Mouse (Mus musculus): ENCODE measurements around the gene Zmynd11. TPM values are rescaled to one million over a fixed set of nuclear protein-coding genes. Genes with fewer than 3 reads are reported as not detected.
"Not testable (repeated sequence)": the region's sequence is repeated elsewhere in the genome, so short reads cannot be mapped to it uniquely, and the experiment has no call there.

Gene Zmynd11
- polyA plus RNA-seq, 1 experiment, result 11.2 TPM

DNA sequence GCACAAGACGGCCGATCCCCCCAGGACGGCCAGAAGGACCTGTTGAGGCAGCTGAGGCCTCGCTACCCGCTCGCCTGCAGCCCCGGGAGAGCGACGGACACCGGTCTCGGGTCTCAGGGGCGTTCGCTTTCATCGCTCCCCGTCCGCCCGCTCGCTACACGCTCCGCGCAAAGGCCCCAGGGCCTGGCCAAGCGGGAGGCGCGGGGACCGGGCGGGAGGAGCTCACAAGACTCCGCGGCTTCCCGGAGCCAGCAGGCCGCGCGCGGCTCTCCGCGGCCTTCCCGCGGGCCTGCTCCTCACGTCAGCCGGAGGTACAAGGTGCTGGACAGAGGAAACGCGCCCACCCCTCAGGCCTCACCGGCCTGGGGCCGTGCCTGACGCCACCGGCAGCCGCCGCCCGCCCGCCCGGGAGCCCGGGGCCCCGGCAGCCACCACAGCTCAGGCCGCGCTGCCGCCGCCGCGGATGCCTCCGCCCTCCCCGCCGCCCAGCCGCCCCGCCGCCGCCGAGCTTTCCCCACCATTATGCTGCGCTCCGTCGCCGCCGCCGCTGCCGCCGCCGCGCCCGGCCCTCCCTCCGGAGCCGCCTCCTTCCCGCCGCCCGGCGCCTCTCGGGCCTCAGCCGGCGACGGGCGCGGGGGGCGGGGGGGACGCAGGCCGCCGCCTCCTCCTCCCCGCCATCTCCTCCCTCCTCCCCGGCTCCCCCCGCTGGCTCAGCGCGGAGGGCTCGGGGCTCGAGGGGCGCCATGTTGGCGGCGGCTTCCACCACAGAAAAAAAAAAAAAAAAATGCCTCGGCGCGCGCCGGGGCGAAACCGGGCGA lies 1.1 kb downstream of the Zmynd11 start:
- TF ChIP-seq FLI1 (IDR thresholded peaks at IDR 0.05; ENCODE audit: low read length) (no peak), GATA1 (IDR thresholded peaks at IDR 0.05; ENCODE audit: borderline replicate concordance, low read length) (no peak)
- peak overlapping the region; percentile 97 for H3K4me3 ChIP-seq (replicated peaks)
- H3K27me3 ChIP-seq (replicated peaks), result peaks cover 2% of the 10 kb centered on the region
- peaks cover 60% of the 10 kb centered on the region for H3K4me1 ChIP-seq
- no peaks in the 10 kb centered on the region for H3K36me3 ChIP-seq (replicated peaks; ENCODE audit: low read length)
- no peaks in the 10 kb centered on the region for H3K9me3 ChIP-seq

DNA sequence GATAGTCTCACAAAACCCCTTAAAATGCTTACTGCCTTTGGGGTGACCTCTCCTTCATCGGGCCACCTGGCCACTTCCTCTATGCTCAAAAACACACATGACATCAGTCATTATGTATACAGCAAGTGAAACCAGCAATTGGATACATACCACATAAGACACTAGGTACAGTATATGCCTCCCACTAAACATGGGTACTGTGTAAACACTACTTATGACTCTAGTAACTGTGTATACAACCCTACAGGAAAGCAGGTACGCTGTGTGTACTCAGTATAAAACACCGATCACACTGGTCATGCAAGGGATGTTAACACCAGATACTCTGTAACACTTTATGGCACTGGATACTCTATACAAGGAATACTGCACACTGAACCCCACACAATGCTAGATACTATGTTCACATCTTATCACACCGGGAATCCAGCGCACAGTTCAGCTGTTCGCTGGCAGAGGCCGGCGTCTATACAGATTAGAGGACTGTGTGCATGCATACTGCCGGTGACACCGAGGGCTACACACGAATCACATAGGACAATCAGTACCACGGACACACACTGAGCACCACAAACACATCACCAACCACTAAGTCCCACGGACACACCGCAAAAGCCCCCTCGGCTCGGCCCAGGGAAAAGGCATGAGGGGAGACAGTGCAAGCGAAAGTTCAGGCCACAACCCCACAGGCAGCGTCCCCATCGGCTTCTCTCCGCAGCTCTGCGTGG lies 1.9 kb downstream of the Zmynd11 start:
- TF ChIP-seq GATA1 (IDR thresholded peaks at IDR 0.05; ENCODE audit: borderline replicate concordance, low read length) (no peak), FLI1 (IDR thresholded peaks at IDR 0.05; ENCODE audit: low read length) (no peak)
- no peaks in the 10 kb centered on the region for H3K36me3 ChIP-seq (replicated peaks; ENCODE audit: low read length)
- peak overlapping the region; percentile 97 for H3K4me3 ChIP-seq (replicated peaks)
- H3K9me3 ChIP-seq, result no peaks in the 10 kb centered on the region
- peaks cover 65% of the 10 kb centered on the region for H3K4me1 ChIP-seq
- no peaks in the 10 kb centered on the region for H3K27me3 ChIP-seq (replicated peaks)

DNA sequence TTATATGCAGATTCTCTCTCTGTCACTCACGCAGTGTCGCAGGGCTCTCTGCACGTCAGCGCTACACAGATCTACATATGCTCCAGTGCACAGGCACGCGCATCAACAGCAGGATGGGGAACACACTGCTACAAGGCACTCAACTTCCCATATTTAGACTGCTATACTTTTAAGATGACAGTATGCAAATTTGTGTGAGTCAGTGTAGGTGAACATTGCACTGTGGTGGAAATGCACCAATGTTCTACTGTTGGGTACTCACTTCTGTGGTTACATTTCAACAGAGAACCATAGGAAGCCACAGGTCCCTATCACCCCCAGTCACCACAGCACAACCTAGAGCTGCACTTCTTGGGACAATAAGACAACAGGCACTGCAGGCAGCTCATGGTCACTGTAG lies 5.1 kb downstream of the Zmynd11 start:
- TF ChIP-seq FLI1 (IDR thresholded peaks at IDR 0.05; ENCODE audit: low read length) (no peak), GATA1 (IDR thresholded peaks at IDR 0.05; ENCODE audit: borderline replicate concordance, low read length) (no peak; the same call in 2 of the 3 replicates)
- Histone ChIP-seq H3K9me3 (no peaks in the 10 kb centered on the region), H3K4me3 (replicated peaks) (peak overlapping the region; percentile 87), H3K27me3 (replicated peaks) (no peaks in the 10 kb centered on the region), H3K36me3 (replicated peaks; ENCODE audit: low read length) (no peaks in the 10 kb centered on the region), H3K4me1 (peaks cover 67% of the 10 kb centered on the region)

DNA sequence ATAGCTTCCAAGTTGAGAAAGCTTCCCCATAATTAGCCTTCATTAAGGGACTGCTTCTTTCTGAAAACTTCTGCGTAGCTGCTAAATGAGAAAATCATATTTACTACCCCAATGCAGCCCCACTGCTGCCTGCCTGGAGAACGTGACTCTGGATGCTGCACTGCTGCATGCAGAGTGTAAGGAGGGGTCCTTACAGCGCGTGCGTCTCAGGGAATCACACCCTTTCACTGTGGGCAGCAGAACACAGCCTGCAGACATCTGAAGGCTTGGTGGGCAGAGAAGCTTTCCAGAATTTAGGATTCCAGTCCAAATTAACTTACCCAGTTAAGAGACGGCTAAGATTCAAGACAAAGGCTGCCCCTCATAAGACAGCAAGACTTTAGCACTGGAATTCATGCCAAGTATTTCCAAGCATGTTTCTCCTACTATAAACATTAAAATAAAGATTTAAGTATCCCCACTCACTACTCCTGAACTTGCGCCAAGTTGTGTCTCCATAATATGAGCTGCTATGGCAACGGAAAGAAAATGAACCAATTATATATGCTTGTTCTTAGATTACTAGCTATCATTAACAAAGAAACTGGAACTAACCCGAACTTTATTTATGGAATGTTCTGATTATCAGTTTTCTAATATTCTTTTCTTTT lies 7.2 kb downstream of the Zmynd11 start:
- Histone ChIP-seq H3K4me1 (peaks cover 73% of the 10 kb centered on the region), H3K36me3 (replicated peaks; ENCODE audit: low read length) (no peaks in the 10 kb centered on the region), H3K4me3 (replicated peaks) (no peak overlapping the region), H3K9me3 (no peaks in the 10 kb centered on the region), H3K27me3 (replicated peaks) (no peaks in the 10 kb centered on the region)
- no peak for TF ChIP-seq FLI1 (IDR thresholded peaks at IDR 0.05; ENCODE audit: low read length)

DNA sequence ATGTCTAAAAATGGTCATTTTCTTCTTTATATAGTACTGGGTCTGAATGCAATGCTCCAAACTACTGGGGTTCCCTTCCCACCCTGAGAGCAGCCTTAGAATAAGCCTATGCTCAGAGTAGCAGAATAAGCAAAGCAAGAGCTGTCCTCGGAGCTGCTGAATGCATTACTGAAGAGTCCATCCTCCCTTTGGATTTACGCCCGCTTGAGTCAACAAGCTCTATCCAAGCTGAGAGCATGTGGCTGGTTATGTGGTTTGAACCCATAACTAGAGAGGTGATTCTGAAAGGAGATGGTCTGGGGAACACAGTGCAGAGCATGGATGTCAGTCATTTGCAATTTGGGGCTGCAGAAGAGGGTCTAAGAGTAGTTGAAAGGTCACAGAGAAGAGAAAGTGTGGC lies 11.4 kb downstream of the Zmynd11 start:
- H3K9me3 ChIP-seq, result no peaks in the 10 kb centered on the region
- H3K36me3 ChIP-seq (replicated peaks; ENCODE audit: low read length), result no peaks in the 10 kb centered on the region
- no peak overlapping the region for H3K4me3 ChIP-seq (replicated peaks)
- H3K4me1 ChIP-seq, result peaks cover 51% of the 10 kb centered on the region
- TF ChIP-seq FLI1 (IDR thresholded peaks at IDR 0.05; ENCODE audit: low read length), result no peak
- no peak for TF ChIP-seq GATA1 (IDR thresholded peaks at IDR 0.05; ENCODE audit: borderline replicate concordance, low read length)
- no peaks in the 10 kb centered on the region for H3K27me3 ChIP-seq (replicated peaks)

DNA sequence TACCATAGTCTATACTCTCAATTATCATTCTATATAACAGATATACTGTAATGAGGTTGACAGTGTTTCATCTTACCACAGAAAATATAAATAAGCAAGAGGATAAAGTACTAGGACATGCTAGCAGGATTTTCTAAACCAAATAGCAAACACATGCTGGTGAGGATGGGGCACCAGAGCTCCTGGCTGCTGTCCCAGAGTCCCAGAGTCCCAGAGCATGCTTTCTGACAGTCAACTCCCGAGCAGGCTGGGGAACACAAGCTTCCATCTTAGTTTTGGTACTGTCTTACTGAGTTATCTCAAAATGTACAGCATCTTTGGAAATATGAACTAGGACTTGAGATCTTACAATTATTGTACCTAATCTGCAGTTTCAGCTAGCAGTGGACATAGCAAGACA lies 14.8 kb downstream of the Zmynd11 start:
- no peaks in the 10 kb centered on the region for H3K36me3 ChIP-seq (replicated peaks; ENCODE audit: low read length)
- no peaks in the 10 kb centered on the region for H3K9me3 ChIP-seq
- no peaks in the 10 kb centered on the region for H3K27me3 ChIP-seq (replicated peaks)
- TF ChIP-seq FLI1 (IDR thresholded peaks at IDR 0.05; ENCODE audit: low read length) (no peak), GATA1 (IDR thresholded peaks at IDR 0.05; ENCODE audit: borderline replicate concordance, low read length) (no peak)
- H3K4me1 ChIP-seq, result peaks cover 35% of the 10 kb centered on the region
- no peak overlapping the region for H3K4me3 ChIP-seq (replicated peaks)

DNA sequence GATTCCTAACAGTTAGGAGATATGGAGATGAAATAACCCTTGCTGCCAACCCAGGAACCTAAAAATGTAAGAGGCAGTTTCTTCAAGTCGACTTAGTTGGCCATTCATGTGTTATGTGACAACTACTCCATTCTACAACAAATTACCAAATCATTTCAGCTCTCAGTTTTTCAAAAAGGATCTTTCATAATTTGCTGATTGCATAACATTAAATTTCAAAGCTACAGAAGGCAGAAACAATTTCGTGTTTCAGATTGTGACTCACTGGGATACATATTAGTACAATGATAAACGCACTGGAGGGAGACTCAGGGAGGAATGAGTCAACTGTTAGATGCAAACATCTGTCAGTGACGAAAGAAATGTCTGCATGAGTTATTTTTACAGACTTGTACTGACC lies 15.3 kb downstream of the Zmynd11 start:
- Histone ChIP-seq H3K4me3 (replicated peaks) (no peak overlapping the region), H3K4me1 (peaks cover 35% of the 10 kb centered on the region), H3K36me3 (replicated peaks; ENCODE audit: low read length) (no peaks in the 10 kb centered on the region), H3K9me3 (no peaks in the 10 kb centered on the region), H3K27me3 (replicated peaks) (no peaks in the 10 kb centered on the region)
- TF ChIP-seq FLI1 (IDR thresholded peaks at IDR 0.05; ENCODE audit: low read length) (no peak), GATA1 (IDR thresholded peaks at IDR 0.05; ENCODE audit: borderline replicate concordance, low read length) (no peak)

DNA sequence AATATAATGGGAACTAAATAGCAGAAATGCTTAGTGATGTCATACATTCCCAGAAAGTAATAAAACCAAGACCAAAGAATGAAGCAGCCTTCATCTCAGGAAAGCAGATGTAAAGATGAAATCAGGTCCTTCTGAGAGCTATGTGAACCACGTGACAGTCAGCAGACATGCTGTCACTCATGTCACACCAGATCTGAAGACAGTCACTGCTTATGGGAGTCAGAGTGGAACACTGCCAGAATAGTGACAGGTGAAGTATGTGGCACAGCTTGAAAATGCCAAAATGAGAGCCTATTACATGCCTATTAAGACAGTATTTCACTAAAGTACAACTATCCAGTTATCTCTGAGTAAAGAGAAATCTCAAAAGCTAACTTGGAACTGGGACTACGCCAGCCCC lies 26.9 kb downstream of the Zmynd11 start:
- H3K9me3 ChIP-seq, result no peaks in the 10 kb centered on the region
- TF ChIP-seq FLI1 (IDR thresholded peaks at IDR 0.05; ENCODE audit: low read length), result no peak
- no peak for TF ChIP-seq GATA1 (IDR thresholded peaks at IDR 0.05; ENCODE audit: borderline replicate concordance, low read length)
- H3K27me3 ChIP-seq (replicated peaks), result no peaks in the 10 kb centered on the region
- H3K4me1 ChIP-seq, result peaks cover 50% of the 10 kb centered on the region
- peaks cover 9% of the 10 kb centered on the region for H3K36me3 ChIP-seq (replicated peaks; ENCODE audit: low read length)
- no peak overlapping the region for H3K4me3 ChIP-seq (replicated peaks)

DNA sequence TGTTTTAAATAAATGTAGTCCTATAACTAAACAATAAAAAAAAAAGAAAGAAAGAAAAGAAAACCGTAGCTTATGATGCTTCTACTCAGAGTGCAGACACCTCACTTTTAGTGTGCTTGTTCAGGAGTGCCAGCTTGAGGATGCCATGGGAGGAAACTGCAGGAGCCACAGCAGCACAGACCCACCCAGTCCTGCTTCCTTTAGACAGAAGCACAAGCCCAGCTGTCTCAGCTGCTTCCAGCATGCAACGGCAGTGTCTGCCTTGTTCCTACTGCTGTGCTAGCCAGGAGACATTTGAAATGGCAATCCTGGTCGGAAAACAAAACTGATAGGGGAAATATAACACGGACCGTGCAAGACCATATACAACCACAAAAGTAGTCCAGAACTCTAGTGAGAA lies 28.1 kb downstream of the Zmynd11 start:
- TF ChIP-seq GATA1 (IDR thresholded peaks at IDR 0.05; ENCODE audit: borderline replicate concordance, low read length) (no peak), FLI1 (IDR thresholded peaks at IDR 0.05; ENCODE audit: low read length) (no peak)
- peak overlapping the region; percentile 44 for H3K4me3 ChIP-seq (replicated peaks)
- no peaks in the 10 kb centered on the region for H3K9me3 ChIP-seq
- peaks cover 41% of the 10 kb centered on the region for H3K4me1 ChIP-seq
- no peaks in the 10 kb centered on the region for H3K27me3 ChIP-seq (replicated peaks)
- peaks cover 17% of the 10 kb centered on the region for H3K36me3 ChIP-seq (replicated peaks; ENCODE audit: low read length)

DNA sequence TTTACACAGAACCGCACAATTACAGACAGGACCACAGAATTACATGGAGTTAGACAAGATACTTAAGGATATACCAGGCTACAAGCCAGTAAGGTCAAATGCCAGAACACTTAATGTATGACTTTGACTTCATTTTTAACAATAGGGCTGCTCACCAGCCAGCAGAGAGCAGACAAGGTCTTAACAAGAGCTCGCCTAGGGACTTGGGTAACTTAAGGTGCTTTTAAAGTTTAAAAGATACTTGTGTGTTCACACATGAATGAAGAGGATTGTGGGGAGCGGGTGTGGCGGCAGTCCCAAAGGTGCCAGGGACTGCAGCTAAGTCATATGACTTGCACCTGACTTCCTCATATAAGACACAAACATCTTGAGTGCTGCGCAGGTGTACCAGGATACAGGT lies 32.9 kb downstream of the Zmynd11 start:
- H3K4me3 ChIP-seq (replicated peaks); H3K9me3 ChIP-seq; H3K27me3 ChIP-seq (replicated peaks): not testable (repeated sequence)
- Histone ChIP-seq H3K36me3 (replicated peaks; ENCODE audit: low read length) (peaks cover 59% of the 10 kb centered on the region), H3K4me1 (peaks cover 17% of the 10 kb centered on the region)

Data from megakaryocyte, embryonic 14.5 days (primary cell).